Mouse (Mus musculus): ENCODE results near the gene Zfp422. TPM values are rescaled to one million over a fixed set of nuclear protein-coding genes. Genes with fewer than 3 reads are reported as not detected.

Gene Zfp422
- total RNA-seq (2014; rRNA removed), result 63.4 and 79.8 TPM in 2 replicates
- 114 TPM in 2 replicates for polyA plus RNA-seq (2015; fragmentation: Nextera tagmentation; extraction: Ambion mirVana)

- WGBS, result under 1% methylated on average over 51 of the region's 56 CpGs
- Histone ChIP-seq H3K27me3 (ENCODE audit: insufficient read depth, low read length) (no peaks in the 10 kb centered on the region), H3K36me3 (ENCODE audit: insufficient read depth) (peaks cover 17% of the 10 kb centered on the region), H3K9ac (peak within 1 kb of the TSS; percentile 99), H3K4me2 (ENCODE audit: low read depth) (peak within 1 kb of the TSS; percentile 61), H3K4me3 (ENCODE audit: low read depth, low read length) (peak within 1 kb of the TSS; percentile 88), H3K27ac (ENCODE audit: low read depth, low read length) (peak within 1 kb of the TSS; percentile 98), H3K4me1 (ENCODE audit: insufficient read depth) (peaks cover 3% of the 10 kb centered on the region; the same call in 1 of the 2 replicates), H3K9me3 (ENCODE audit: low read length) (no peaks in the 10 kb centered on the region)
- no peak for TF ChIP-seq CTCF (IDR thresholded peaks at IDR 0.05; ENCODE audit: low read depth)
- ATAC-seq, result peak; percentile 98
- peak; percentile 91 for DNase-seq
Observed at GRCm38 (mm10) chr6:116628539-116629171, at the start of gene Zfp422. TSS of gene Zfp422 (minus strand) at chr6:116628999.

- Histone ChIP-seq H3K4me1 (ENCODE audit: insufficient read depth) (no peaks in the 10 kb centered on the region), H3K27me3 (ENCODE audit: insufficient read depth, low read length) (no peaks in the 10 kb centered on the region), H3K4me2 (ENCODE audit: low read depth) (no peak overlapping the region), H3K4me3 (ENCODE audit: low read depth, low read length) (no peak overlapping the region), H3K36me3 (ENCODE audit: insufficient read depth) (no peaks in the 10 kb centered on the region), H3K27ac (ENCODE audit: low read depth, low read length) (no peak overlapping the region), H3K9me3 (ENCODE audit: low read length) (no peaks in the 10 kb centered on the region), H3K9ac (no peak overlapping the region)
- ATAC-seq (no peak), DNase-seq (no peak)
- WGBS, result 77% methylated on average over 6 of the region's 6 CpGs
- TF ChIP-seq CTCF (IDR thresholded peaks at IDR 0.05; ENCODE audit: low read depth), result no peak
Observed at GRCm38 (mm10) chr6:116677321-116677720, 48.5 kb upstream of the Zfp422 start.

GRCm38 (mm10) chr6:116676355-116676913 lies 47.6 kb upstream of the Zfp422 start:
- Histone ChIP-seq H3K9me3 (ENCODE audit: low read length) (no peaks in the 10 kb centered on the region), H3K4me2 (ENCODE audit: low read depth) (no peak overlapping the region), H3K9ac (no peak overlapping the region), H3K27ac (ENCODE audit: low read depth, low read length) (no peak overlapping the region), H3K4me1 (ENCODE audit: insufficient read depth) (no peaks in the 10 kb centered on the region), H3K36me3 (ENCODE audit: insufficient read depth) (no peaks in the 10 kb centered on the region), H3K27me3 (ENCODE audit: insufficient read depth, low read length) (no peaks in the 10 kb centered on the region), H3K4me3 (ENCODE audit: low read depth, low read length) (no peak overlapping the region)
- DNase-seq, result no peak
- no peak for ATAC-seq
- WGBS, result 87% methylated on average over 10 of the region's 10 CpGs
- no peak for TF ChIP-seq CTCF (IDR thresholded peaks at IDR 0.05; ENCODE audit: low read depth)

GRCm38 (mm10) chr6:116674283-116674886 lies 45.6 kb upstream of the Zfp422 start:
- Histone ChIP-seq H3K36me3 (ENCODE audit: insufficient read depth) (no peaks in the 10 kb centered on the region), H3K4me1 (ENCODE audit: insufficient read depth) (no peaks in the 10 kb centered on the region), H3K4me3 (ENCODE audit: low read depth, low read length) (peak overlapping the region; percentile 51), H3K9me3 (ENCODE audit: low read length) (no peaks in the 10 kb centered on the region), H3K9ac (no peak overlapping the region), H3K27ac (ENCODE audit: low read depth, low read length) (no peak overlapping the region), H3K4me2 (ENCODE audit: low read depth) (peak overlapping the region; percentile 100), H3K27me3 (ENCODE audit: insufficient read depth, low read length) (no peaks in the 10 kb centered on the region)
- DNase-seq (no peak), ATAC-seq (no peak; the same call in 1 of the 2 replicates)
- 20% methylated on average over 16 of the region's 16 CpGs for WGBS
- TF ChIP-seq CTCF (IDR thresholded peaks at IDR 0.05; ENCODE audit: low read depth), result no peak

- Histone ChIP-seq H3K27me3 (ENCODE audit: insufficient read depth, low read length) (no peaks in the 10 kb centered on the region), H3K9me3 (ENCODE audit: low read length) (no peaks in the 10 kb centered on the region), H3K4me2 (ENCODE audit: low read depth) (peak within 1 kb of the TSS; percentile 100), H3K27ac (ENCODE audit: low read depth, low read length) (no peak within 1 kb of the TSS), H3K4me3 (ENCODE audit: low read depth, low read length) (peak within 1 kb of the TSS; percentile 51), H3K9ac (peak within 1 kb of the TSS; percentile 55), H3K36me3 (ENCODE audit: insufficient read depth) (no peaks in the 10 kb centered on the region), H3K4me1 (ENCODE audit: insufficient read depth) (no peaks in the 10 kb centered on the region)
- peak; percentile 85 for ATAC-seq
- peak; percentile 72 for DNase-seq
- no peak for TF ChIP-seq CTCF (IDR thresholded peaks at IDR 0.05; ENCODE audit: low read depth)
- 2% methylated on average over 44 of the region's 44 CpGs for WGBS
Observed at GRCm38 (mm10) chr6:116673471-116674282, 44.9 kb upstream of the Zfp422 start, which contains the start of gene Rassf4. TSS of gene Rassf4 (minus strand) at chr6:116673952.

GRCm38 (mm10) chr6:116672349-116672748 lies 43.5 kb upstream of the Zfp422 start:
- WGBS, result 76% methylated on average over 5 of the region's 5 CpGs
- H3K27ac ChIP-seq (ENCODE audit: low read depth, low read length), result no peak overlapping the region
- H3K9me3 ChIP-seq (ENCODE audit: low read length), result no peaks in the 10 kb centered on the region
- H3K4me3 ChIP-seq (ENCODE audit: low read depth, low read length), result no peak overlapping the region
- DNase-seq (no peak), ATAC-seq (no peak)
- no peaks in the 10 kb centered on the region for H3K4me1 ChIP-seq (ENCODE audit: insufficient read depth)
- TF ChIP-seq CTCF (IDR thresholded peaks at IDR 0.05; ENCODE audit: low read depth), result no peak
- no peak overlapping the region for H3K9ac ChIP-seq
- no peaks in the 10 kb centered on the region for H3K36me3 ChIP-seq (ENCODE audit: insufficient read depth)
- H3K27me3 ChIP-seq (ENCODE audit: insufficient read depth, low read length), result no peaks in the 10 kb centered on the region
- H3K4me2 ChIP-seq (ENCODE audit: low read depth), result no peak overlapping the region

Measured in forebrain, postnatal 0 days (tissue).